Mouse (Mus musculus) myocyte (in vitro differentiated cells): Measurements from ENCODE around the gene Ttll12. TPM values are rescaled to one million over a fixed set of nuclear protein-coding genes. Genes with fewer than 3 reads are reported as not detected.

Experiments
- H3K27me3 ChIP-seq: one replicate; pipeline ENCODE4 v1.6.1; 2011; ENCODE audit not compliant: control insufficient read depth, insufficient read depth, insufficient read length
- H3K36me3 ChIP-seq: one replicate; pipeline ENCODE4 v1.6.1; 2011; ENCODE audit not compliant: control insufficient read depth, insufficient read depth
- H3K4me2 ChIP-seq: one replicate; pipeline ENCODE4 v1.6.1; 2011; ENCODE audit warnings: low read depth, control low read depth
- H3K4me3 ChIP-seq: one replicate; pipeline ENCODE4 v1.5.1; 2011; ENCODE audit warnings: mild to moderate bottlenecking, control low read depth, moderate library complexity
- H3K79me2 ChIP-seq: one replicate; pipeline ENCODE4 v1.6.1; 2011; ENCODE audit not compliant: control insufficient read depth, insufficient read depth
- H3ac ChIP-seq: one replicate; pipeline ENCODE4 v1.6.1; 2011; ENCODE audit not compliant: control insufficient read depth, insufficient read length
- CEBPB ChIP-seq: IDR thresholded peaks from 2 replicates; pipeline ENCODE4 v1.6.1; 2011; ENCODE audit warnings: mild to moderate bottlenecking, moderate library complexity; ENCODE audit not compliant: poor library complexity, insufficient read depth, severe bottlenecking
- E2F4 ChIP-seq: IDR thresholded peaks from one replicate; pipeline ENCODE4 v1.6.1; 2011; ENCODE audit warnings: mild to moderate bottlenecking, control low read depth, moderate library complexity; ENCODE audit not compliant: insufficient read depth
- MAX ChIP-seq: IDR thresholded peaks from one replicate; pipeline ENCODE4 v1.6.1; 2011; ENCODE audit warnings: low read depth, mild to moderate bottlenecking, control low read depth
- MYOD1 ChIP-seq, 3 experiments: IDR thresholded peaks; one replicate each; pipeline ENCODE4 v1.6.1; 2011; ENCODE audit warnings: control low read depth in 2 of 3, low read depth in 2 of 3, mild to moderate bottlenecking in 2 of 3, moderate library complexity in 1 of 3; ENCODE audit not compliant: insufficient read length in 2 of 3, control insufficient read depth in 1 of 3
- MYOG ChIP-seq, 3 experiments: IDR thresholded peaks; one replicate each; pipeline ENCODE4 v1.6.1; 2011; ENCODE audit warnings: control low read depth in 2 of 3, low read depth in 2 of 3, mild to moderate bottlenecking in 2 of 3; ENCODE audit not compliant: insufficient read length in 2 of 3, control insufficient read depth in 1 of 3, insufficient read depth in 1 of 3
- POLR2A ChIP-seq: IDR thresholded peaks from one replicate; pipeline ENCODE4 v1.6.1; 2011; ENCODE audit warnings: low read depth, mild to moderate bottlenecking, control low read depth, moderate library complexity; ENCODE audit not compliant: insufficient read length
- POLR2AphosphoS2 ChIP-seq: IDR thresholded peaks from one replicate; pipeline ENCODE4 v1.6.1; 2011; ENCODE audit warnings: low read depth, control low read depth; ENCODE audit not compliant: insufficient read length
- REST ChIP-seq: IDR thresholded peaks from one replicate; pipeline ENCODE4 v1.6.1; 2011; ENCODE audit warnings: mild to moderate bottlenecking, control low read depth, moderate library complexity; ENCODE audit not compliant: insufficient read depth, insufficient read length
- SRF ChIP-seq: IDR thresholded peaks from one replicate; pipeline ENCODE4 v1.6.1; 2011; ENCODE audit warnings: low read depth; ENCODE audit not compliant: control insufficient read depth, insufficient read length
- TCF12 ChIP-seq: IDR thresholded peaks from one replicate; pipeline ENCODE4 v1.6.1; 2011; ENCODE audit warnings: mild to moderate bottlenecking, control low read depth; ENCODE audit not compliant: poor library complexity, insufficient read depth, severe bottlenecking
- TCF3 ChIP-seq: IDR thresholded peaks from one replicate; pipeline ENCODE4 v1.6.1; 2011; ENCODE audit warnings: low read depth, control low read depth; ENCODE audit not compliant: insufficient read length
- USF1 ChIP-seq: IDR thresholded peaks from one replicate; pipeline ENCODE4 v1.6.1; 2011; ENCODE audit warnings: low read depth, mild to moderate bottlenecking, control low read depth, moderate library complexity
- polyA plus RNA-seq: library from polyadenylated mRNA; unstranded; fragments of >200 nt; fragmentation: generic; extraction: Trizol; gene quantifications from one replicate; pipeline ENCODE4 v1.2.1, GENCODE M21; 2012; ENCODE audit warnings: missing spikeins

The Ttll12 gene
- polyA plus RNA-seq, 1 experiment, result 69.6 TPM

DNA sequence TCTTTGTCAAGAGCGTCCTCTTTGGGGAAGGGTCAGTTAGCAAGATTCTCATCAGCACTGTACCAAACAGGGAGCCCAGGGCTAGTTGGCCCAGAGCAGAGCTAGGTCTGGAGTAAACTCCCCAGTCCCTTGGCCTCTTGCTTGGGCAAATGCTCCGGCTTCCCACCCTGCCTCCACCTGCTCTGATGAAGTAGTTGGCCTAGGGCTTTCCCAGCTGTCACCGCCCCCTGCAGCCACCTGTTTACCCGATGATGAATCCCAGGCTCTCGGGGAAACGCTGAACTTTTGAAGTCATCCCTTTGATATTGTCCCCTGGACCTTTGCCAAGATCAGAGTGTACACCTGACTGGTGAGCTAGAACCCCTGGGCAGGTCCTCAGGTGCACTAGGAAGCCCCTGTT lies 41.8 kb upstream of the Ttll12 start:
- H3K27me3 ChIP-seq, result peaks cover 60% of the 10 kb centered on the region

DNA sequence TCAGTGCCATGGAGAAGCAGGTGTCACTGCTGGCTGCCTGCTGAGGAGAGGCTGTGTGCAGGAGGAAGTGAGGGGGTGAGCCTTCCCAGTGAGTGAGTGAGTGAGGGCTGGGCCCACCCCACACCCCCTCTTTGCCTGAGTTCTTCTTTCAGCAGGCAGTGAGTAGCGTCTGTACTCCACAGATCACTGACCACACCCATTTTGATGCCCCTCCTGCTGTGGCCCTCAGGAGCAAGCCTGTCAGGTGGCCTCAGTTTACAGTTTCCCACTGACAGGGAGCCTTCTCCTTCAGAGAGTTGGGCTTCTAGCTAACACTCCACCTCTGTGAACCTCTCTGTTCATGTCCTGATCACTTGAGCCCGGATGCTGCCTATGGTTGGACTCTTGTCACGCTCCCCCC lies 40.3 kb upstream of the Ttll12 start:
- Histone ChIP-seq H3K4me2 (no peak overlapping the region), H3K79me2 (no peaks in the 10 kb centered on the region), H3K27me3 (peaks cover 51% of the 10 kb centered on the region), H3K4me3 (no peak overlapping the region), H3ac (no peak overlapping the region), H3K36me3 (no peaks in the 10 kb centered on the region)
- no peak for TF ChIP-seq E2F4
- TF ChIP-seq TCF12, result no peak
- no peak for TF ChIP-seq USF1
- no peak for TF ChIP-seq REST
- TF ChIP-seq TCF3, result no peak
- TF ChIP-seq POLR2AphosphoS2, result no peak
- no peak for TF ChIP-seq MYOD1 (IDR thresholded peaks at IDR 0.05; ENCODE audit: control insufficient read depth in 1 of 3, insufficient read length in 2 of 3, low read depth in 2 of 3)
- no peak for TF ChIP-seq SRF
- no peak for TF ChIP-seq MAX
- TF ChIP-seq POLR2A, result no peak
- TF ChIP-seq MYOG (IDR thresholded peaks at IDR 0.05; ENCODE audit: control insufficient read depth in 1 of 3, insufficient read depth in 1 of 3, insufficient read length in 2 of 3, low read depth in 2 of 3), result no peak
- no peak for TF ChIP-seq CEBPB

More for the DNA sequence above, 41.8 kb upstream of the Ttll12 start:
- Histone ChIP-seq H3K79me2 (no peaks in the 10 kb centered on the region), H3ac (no peak overlapping the region), H3K36me3 (no peaks in the 10 kb centered on the region), H3K4me2 (no peak overlapping the region), H3K4me3 (no peak overlapping the region)
- TF ChIP-seq MYOD1 (IDR thresholded peaks at IDR 0.05; ENCODE audit: control insufficient read depth in 1 of 3, insufficient read length in 2 of 3, low read depth in 2 of 3) (peak in 1 of 3 experiments; percentile 51), MYOG (IDR thresholded peaks at IDR 0.05; ENCODE audit: control insufficient read depth in 1 of 3, insufficient read depth in 1 of 3, insufficient read length in 2 of 3, low read depth in 2 of 3) (peak in 2 of 3 experiments; percentile 30 to 65), USF1 (no peak)

DNA sequence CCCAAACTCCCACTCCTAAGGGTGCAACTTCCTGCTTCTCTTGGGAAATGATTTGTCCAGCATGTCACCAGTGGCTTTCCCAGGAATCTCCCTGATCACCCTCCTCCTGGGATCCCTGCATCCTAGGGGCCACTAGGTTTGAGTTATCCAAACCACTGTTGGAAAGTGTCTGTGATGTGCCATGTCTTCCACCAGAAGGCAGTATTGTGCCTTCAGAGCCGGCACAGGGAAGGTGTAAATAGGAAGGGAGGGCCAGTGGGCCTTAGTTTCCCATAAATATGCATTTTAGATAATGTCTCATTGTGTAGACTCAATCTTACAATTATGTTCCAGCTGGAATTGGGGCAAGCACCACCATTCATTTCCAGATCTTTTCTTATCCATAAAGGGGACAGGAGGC lies 39.1 kb upstream of the Ttll12 start:
- peaks cover 39% of the 10 kb centered on the region for H3K27me3 ChIP-seq
- H3ac ChIP-seq, result no peak overlapping the region
- H3K79me2 ChIP-seq, result no peaks in the 10 kb centered on the region
- no peaks in the 10 kb centered on the region for H3K36me3 ChIP-seq
- TF ChIP-seq MYOG (IDR thresholded peaks at IDR 0.05; ENCODE audit: control insufficient read depth in 1 of 3, insufficient read depth in 1 of 3, insufficient read length in 2 of 3, low read depth in 2 of 3) (no peak), MAX (no peak), POLR2AphosphoS2 (no peak), E2F4 (no peak), SRF (no peak), TCF3 (no peak), CEBPB (no peak), USF1 (no peak), REST (no peak), MYOD1 (IDR thresholded peaks at IDR 0.05; ENCODE audit: control insufficient read depth in 1 of 3, insufficient read length in 2 of 3, low read depth in 2 of 3) (no peak), TCF12 (no peak)
- no peak overlapping the region for H3K4me2 ChIP-seq
- no peak overlapping the region for H3K4me3 ChIP-seq

DNA sequence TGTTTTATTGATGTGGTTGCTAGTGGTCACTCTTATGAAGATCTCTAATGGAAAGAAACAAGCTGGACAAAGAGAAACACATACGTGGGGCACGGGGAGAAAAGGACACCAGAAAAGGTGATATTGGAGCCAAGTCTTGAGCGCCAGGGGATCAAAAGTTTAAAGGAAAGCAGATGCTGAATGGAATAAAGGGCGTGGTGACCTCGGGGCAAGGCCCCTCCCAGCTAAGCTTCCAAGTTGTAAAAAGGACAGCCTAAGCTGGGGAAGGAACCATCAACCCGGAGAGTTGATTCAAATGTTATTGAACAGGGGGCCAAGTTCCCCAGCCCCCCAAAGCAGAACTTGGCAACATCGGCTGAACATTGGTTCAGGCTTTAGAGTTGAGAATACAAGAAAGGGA lies 36.1 kb upstream of the Ttll12 start:
- TF ChIP-seq POLR2AphosphoS2, result no peak
- no peak for TF ChIP-seq CEBPB
- no peak for TF ChIP-seq MYOD1 (IDR thresholded peaks at IDR 0.05; ENCODE audit: control insufficient read depth in 1 of 3, insufficient read length in 2 of 3, low read depth in 2 of 3)
- TF ChIP-seq TCF12, result no peak
- no peak for TF ChIP-seq USF1
- TF ChIP-seq E2F4, result no peak
- no peak for TF ChIP-seq REST
- TF ChIP-seq SRF, result no peak
- TF ChIP-seq MAX, result no peak
- no peak for TF ChIP-seq MYOG (IDR thresholded peaks at IDR 0.05; ENCODE audit: control insufficient read depth in 1 of 3, insufficient read depth in 1 of 3, insufficient read length in 2 of 3, low read depth in 2 of 3)
- TF ChIP-seq POLR2A, result no peak
- no peak for TF ChIP-seq TCF3
- H3K27me3 ChIP-seq, result peaks cover 29% of the 10 kb centered on the region
- H3ac ChIP-seq, result no peak overlapping the region
- H3K4me3 ChIP-seq, result no peak overlapping the region
- no peaks in the 10 kb centered on the region for H3K36me3 ChIP-seq
- no peak overlapping the region for H3K4me2 ChIP-seq
- no peaks in the 10 kb centered on the region for H3K79me2 ChIP-seq

DNA sequence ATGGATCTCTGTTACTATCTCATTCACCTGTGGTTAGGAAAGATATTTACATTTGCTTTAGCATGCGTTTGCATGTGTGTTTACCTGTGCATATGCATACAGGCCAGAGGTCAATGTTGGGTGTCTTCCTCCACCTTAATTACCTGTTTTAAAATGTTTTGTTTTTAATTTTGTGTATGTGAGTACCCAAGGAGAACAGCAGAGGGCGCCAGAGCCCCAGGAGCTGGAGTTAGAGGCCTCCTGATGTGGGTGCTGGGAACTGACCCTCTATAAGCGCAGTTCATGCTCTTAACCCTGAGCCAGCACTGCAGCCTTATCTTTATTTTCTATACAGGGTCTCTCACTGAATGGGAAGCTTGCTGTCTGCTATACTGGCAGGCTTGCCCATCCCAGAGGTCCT lies 34.8 kb upstream of the Ttll12 start:
- TF ChIP-seq MYOD1 (IDR thresholded peaks at IDR 0.05; ENCODE audit: control insufficient read depth in 1 of 3, insufficient read length in 2 of 3, low read depth in 2 of 3) (no peak), TCF12 (no peak), POLR2A (no peak), E2F4 (no peak), POLR2AphosphoS2 (no peak), CEBPB (no peak), MYOG (IDR thresholded peaks at IDR 0.05; ENCODE audit: control insufficient read depth in 1 of 3, insufficient read depth in 1 of 3, insufficient read length in 2 of 3, low read depth in 2 of 3) (no peak), TCF3 (no peak), SRF (no peak), USF1 (no peak), REST (no peak), MAX (no peak)
- Histone ChIP-seq H3K36me3 (no peaks in the 10 kb centered on the region), H3K79me2 (no peaks in the 10 kb centered on the region), H3K4me2 (no peak overlapping the region), H3ac (no peak overlapping the region), H3K27me3 (peaks cover 29% of the 10 kb centered on the region), H3K4me3 (no peak overlapping the region)
